Mouse (Mus musculus): ENCODE measurements around the gene Lrfn2.

DNA sequence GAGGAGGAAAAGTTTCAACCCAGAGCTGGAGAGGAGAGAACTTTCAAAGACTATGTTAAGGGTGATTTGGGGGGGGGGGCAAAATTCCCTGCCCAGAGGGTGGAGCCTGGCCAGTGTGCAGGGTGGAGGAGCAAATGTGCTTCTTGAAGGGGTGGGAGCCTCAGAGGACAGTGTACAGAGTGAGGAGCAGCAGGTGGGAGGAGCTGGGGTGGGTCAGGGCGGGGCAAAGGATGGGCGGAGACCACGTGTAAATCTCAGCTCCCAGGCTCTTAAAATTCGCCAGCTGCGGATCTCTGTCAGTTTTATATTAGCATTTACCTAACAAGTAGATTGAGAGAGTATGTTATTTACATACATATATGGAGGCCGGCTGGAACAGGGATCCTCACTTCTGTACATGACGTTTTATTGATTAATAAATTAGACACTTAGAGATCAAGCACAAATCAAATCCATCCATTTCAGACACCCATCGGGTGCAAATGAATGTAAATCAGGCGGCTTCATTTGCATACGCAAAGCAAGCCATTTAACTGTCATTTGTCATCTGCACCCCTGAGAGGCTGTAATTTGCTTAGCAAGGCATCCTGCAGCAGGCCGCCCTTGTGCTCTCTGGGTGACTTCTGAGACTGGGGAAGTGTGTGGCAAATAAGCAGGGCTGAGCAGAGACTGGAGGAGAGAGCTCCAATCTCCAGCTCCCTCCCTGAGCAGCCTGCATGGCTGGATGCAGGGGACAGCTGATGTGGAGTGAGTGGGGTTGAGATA is 67.5 kb downstream of the Lrfn2 start:
- no peak for TF ChIP-seq CTCF (conservative IDR thresholded peaks at IDR 0.05; ENCODE audit: insufficient read depth, insufficient read length, low read depth, low read length)
- no peak for TF ChIP-seq POLR2A (IDR thresholded peaks at IDR 0.05; ENCODE audit: low read depth, low read length)
